Mouse (Mus musculus): ENCODE measurements around the gene Gba.
A peak's percentile ranks its signal among the peaks of the same experiment; 100 is the strongest.
"Not testable (repeated sequence)": the region's sequence is repeated elsewhere in the genome, so short reads cannot be mapped to it uniquely, and the experiment has no call there.

Gene Gba

GRCm38 (mm10) chr3:89202253-89203141, at the start of gene Gba:
Gba (plus strand) TSS chr3:89202928.
- DNase-seq = peak; percentile 79

DNA sequence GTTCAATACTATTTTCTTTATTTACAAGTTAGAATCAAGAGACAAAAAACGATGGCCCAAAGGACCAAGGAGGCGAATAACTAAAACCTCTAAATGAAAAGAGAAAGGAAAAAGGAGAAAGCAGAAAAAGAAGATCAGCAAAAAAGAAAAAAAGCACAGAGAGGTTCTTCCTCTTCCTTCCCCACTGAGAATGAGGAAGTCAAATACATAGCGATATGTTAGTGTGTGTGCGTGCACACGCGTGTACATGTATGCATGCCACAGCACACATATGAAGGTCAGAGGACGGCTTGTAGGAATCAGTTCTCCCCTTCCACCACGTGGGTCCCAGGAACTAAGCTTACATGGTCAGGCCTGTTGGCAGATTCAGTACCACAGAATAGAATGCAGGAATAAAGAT, 45.8 kb upstream of the Gba start:
- DNase-seq = no peak

- DNase-seq = no peak
Observed at GRCm38 (mm10) chr3:89158651-89159050, 44.1 kb upstream of the Gba start.

DNA sequence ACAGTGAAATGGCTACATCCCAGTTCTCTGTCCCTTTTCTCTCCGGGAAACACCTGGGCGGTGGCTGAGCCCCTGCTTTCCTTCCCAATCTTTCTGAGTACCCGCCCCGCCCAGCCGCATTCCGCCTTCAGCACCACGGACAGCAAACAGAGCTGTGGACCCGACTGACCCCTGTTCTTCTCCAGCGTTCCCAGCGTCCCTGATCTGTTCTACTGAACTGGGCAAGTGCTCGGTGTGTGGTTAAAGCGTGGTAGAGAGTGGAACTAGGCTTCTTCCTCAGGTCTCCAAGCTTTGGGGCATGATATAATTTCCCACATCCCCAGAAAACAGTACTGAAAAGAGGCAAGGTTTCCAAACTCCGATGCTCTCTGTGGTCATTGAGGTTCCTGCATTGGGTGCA, 43.5 kb upstream of the Gba start:
- no peak for DNase-seq

- peak; percentile 74 for DNase-seq
Observed at GRCm38 (mm10) chr3:89159616-89160344, 42.9 kb upstream of the Gba start, which contains the start of gene Hcn3. Hcn3 (minus strand) TSS chr3:89160196.

GRCm38 (mm10) chr3:89161207-89161606, 41.5 kb upstream of the Gba start:
- DNase-seq = not testable (repeated sequence)

GRCm38 (mm10) chr3:89161786-89162185, 40.9 kb upstream of the Gba start:
- no peak for DNase-seq

GRCm38 (mm10) chr3:89163123-89163522, 39.6 kb upstream of the Gba start:
- DNase-seq = no peak

DNA sequence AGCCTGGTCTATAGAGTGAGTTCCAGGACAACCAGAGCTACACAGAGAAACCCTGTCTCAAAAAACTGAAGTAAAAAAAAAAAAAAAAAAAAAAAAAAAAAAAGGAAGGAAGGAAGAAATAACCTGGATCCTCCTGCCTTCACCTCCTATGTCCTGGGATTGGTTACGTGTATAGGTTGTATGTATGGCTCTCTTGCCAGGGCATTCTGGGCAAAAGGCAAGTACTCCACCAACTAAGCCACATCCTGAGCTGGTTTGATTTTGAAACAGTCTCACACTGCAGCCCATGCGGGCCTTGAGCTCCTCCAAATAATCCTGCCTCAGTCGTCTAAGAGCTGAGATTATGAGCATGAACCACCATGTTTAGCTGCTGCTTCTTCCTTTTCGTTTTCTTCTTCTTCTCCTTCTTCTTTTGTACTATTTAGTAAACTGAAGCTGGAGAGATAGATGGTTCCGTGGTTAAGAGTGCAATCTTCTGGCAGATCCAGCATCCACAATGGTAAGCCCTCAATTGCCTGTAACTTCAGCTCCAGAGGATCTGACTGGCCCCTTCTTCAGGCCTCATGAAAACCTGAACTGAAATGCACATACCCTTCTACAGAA, 39.0 kb upstream of the Gba start:
- DNase-seq = no peak

DNA sequence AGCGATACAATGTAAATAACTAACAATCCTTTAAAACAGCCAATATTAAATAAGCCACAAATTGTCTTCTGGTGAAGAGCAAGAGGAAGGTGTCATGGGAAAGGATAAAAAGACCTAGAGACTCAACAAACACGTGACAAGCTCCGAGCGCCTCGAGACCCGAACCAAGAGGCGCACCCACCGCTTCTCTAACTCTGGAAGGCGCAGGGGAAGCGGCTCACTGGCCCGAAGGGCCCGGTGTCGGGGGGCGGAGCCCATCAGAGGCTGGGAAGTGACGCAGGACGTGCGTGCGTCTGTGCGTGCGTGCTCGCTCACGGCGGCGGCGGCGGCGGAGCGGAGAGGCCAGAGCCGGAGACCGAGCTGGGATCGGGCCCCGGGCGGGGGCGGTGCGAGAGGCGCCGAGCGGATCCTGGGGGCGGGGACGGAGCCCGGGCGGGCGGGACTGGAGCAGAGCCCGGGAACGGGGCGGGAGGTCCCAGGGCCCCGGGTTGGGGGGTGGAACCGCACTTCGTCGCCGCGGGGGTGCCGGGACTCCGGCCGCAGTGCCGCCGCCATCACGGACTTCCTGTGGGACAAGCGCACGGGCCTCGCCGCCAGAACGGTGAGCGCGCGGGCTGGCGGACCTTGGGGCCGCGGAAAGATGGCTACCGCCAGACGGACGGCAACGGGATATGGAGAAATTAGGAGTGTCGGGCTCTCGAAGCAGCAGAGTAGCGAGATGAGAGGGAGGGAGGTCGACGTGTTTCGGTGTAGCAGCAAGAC, 38.0 kb upstream of the Gba start, which contains the start of gene Clk2:
Clk2 (plus strand) TSS at position 290 of the 762 bp plus-strand sequence.
- peak; percentile 93 for DNase-seq

GRCm38 (mm10) chr3:89165268-89165870, 37.4 kb upstream of the Gba start:
- DNase-seq = no peak

- DNase-seq = no peak
Observed at GRCm38 (mm10) chr3:89166945-89167344, 35.8 kb upstream of the Gba start.

DNA sequence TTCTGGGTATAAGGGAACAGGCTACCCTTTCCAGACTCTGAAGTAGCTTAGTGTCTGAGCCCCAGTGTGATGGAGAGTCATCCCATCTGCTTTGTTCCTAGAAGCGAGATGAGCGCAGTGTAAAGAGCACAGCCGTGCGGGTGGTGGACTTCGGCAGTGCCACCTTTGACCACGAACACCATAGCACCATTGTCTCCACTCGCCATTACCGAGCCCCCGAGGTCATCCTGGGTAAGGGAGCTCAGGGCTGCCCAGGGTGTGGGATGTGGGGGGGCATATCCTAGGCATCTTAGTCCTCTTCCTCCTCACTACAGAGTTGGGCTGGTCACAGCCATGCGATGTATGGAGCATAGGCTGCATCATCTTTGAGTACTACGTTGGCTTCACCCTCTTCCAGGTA, 27.9 kb upstream of the Gba start:
- DNase-seq = no peak

DNA sequence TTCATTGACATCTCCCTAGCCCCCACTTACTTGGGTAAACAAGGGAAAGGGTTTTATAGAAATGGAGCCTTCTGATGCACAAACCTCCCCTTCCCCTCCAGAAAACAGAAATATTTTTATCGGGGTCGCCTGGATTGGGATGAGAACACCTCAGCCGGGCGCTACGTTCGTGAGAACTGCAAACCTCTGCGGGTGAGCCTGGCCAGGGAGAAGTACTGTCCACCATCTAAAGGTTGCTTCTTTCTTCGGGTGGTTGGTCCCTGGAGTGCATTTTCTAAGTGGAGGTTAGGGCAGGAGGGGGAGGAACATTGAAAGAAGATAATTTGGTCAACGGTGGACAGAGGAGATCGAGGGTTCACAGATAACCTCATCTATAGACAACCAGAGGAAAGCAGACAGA, 27.2 kb upstream of the Gba start:
- no peak for DNase-seq

GRCm38 (mm10) chr3:89176421-89176820, 26.3 kb upstream of the Gba start:
- no peak for DNase-seq

- peak; percentile 80 for DNase-seq
Observed at GRCm38 (mm10) chr3:89177242-89178106, 25.3 kb upstream of the Gba start, which contains the start of gene Scamp3. Scamp3 (plus strand) TSS chr3:89177473.

DNA sequence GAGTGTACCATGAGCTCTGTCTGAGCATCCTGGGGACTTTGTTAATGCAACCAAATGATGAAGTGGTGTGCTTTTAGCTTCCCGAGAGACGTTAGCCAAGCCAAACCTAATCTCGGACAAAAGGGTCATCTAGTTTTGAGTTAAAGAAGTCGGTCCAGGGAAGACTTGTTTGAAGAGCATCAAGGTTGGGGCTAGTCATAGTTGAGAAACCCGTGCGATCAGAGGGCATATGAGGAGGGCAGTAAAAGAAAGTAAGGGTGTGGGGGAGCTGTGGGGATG, 24.7 kb upstream of the Gba start:
- no peak for DNase-seq

GRCm38 (mm10) chr3:89179056-89179455, 23.7 kb upstream of the Gba start:
- no peak for DNase-seq

DNA sequence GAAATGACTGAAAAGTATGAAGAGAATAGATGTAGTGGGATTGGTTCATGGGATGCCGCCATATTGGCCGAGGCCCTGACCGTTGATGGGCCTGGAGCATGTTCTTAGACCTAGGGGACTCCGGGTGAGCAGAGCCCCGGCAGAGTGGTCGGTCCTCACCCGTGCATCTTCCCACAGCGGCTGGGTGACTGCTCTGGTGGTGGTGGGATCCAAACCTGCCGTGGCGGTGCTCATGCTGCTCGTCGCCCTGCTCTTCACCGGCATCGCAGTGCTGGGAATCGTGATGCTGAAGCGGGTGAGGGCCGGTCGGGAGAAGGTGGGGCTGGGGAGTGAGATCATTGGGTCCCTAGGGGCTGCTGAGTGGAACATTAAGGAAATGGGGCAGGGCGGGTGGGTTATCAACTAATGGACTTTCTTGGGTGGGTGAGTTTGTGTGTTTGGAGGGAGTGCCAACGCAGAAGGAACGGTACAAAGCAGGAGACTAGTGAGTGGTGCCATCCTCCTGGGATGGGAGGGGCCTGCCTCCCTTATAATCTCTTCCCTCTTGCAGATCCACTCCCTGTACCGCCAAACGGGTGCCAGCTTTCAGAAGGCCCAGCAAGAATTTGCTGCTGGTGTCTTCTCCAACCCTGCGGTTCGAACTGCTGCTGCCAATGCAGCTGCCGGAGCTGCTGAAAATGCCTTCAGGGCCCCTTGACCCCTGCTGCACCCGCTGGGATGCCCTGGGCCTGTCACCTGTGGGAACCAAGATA, 20.8 kb upstream of the Gba start:
- no peak for DNase-seq

DNA sequence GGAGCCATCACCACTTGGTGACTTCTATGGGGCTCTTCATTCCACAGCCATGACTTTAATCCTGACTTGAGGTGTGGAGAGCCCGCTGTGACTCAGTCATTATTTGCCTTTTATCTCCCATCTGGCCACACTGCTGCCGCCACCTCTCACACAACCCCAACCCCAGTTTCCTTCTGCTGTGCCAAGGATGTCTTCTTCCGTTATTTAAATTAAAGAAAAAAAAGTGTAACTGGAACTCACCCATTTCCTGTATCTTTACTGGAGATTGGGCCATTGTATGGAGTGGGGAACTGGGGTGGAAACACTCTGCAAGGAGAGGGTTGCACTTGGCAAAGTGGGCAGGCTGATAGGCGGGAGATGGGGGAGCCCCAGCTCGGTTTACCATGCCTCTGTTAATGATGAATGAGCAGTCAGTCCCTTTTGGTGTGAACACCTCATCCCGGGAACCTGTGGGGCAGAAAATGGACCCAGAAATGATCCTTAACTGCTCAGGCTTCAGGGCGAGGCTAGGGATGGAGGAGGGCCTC, 20.1 kb upstream of the Gba start:
- no peak for DNase-seq
